Mouse (Mus musculus): ENCODE measurements around the gene Ezh1.

Ezh1 gene

GRCm38 (mm10) chr11:101226065-101226701 lies at the start of gene Ezh1:
TSS of gene Ezh1 (minus strand) at chr11:101226463.
- peak; percentile 95 for DNase-seq

- no peak for DNase-seq
These were observed 49.0 kb upstream of the Ezh1 start for GRCm38 (mm10) chr11:101275309-101275708.

DNA sequence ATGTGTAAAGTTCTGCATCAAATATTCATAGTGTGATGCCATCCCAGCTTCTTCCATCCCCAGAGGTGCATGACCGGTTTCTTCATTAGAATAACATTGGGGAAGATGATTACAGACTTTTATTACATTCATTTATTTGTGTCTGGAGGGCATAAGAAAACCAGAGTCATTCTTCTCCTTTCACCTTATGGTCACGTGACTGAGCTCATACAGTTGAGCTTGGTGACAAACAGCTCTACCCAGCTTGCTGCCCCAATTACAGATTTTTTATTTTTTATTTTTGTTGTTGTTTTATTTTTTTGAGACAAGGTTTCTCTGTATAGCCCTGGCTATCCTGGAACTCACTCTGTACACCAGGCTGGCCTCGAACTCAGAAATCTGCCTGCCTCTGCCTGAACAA lies 46.2 kb upstream of the Ezh1 start:
- DNase-seq = no peak

DNA sequence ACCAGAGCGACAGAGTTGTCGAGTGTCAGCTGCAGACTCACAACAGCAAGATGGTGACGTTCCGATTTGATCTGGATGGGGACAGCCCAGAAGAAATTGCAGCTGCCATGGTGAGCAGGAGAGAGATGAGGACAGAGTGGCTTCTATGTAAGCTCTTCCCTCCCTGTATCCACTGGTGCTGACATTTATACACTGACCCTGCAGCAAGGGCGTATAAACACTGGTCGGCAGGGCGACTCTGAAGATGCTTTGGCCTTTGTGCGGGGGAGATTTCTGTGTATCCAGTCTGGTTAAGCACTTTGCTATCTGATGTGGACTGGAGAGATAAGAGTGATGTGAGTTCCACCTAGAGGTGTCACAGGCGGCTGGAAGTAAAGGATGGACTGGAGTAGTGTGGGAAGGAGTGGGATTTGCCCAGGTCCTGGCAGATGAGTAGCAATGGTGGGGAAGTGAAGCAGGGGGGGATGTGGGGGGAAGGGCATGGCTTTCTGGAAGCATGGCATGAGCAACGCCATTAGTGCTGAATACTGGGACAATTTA lies 43.4 kb upstream of the Ezh1 start:
- no peak for DNase-seq

GRCm38 (mm10) chr11:101265906-101266305 lies 39.6 kb upstream of the Ezh1 start:
- DNase-seq = no peak

- DNase-seq = no peak
These were observed 38.8 kb upstream of the Ezh1 start for GRCm38 (mm10) chr11:101264954-101265471.

DNA sequence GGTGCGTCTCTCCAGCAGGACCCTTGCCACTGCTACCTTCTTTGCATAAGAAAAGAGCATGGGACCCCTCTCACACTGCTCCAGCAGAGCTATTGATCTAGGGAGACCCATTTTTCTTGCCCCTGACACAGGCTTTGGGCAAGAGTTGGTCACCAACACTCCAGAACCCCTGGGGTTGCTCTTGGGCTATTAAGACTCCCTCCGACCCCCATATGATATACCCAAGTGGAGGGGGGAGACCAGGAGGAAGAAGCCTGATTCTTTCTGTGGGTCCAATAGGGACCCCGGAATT lies 37.7 kb upstream of the Ezh1 start:
- DNase-seq = no peak

GRCm38 (mm10) chr11:101263138-101263988 lies 37.1 kb upstream of the Ezh1 start:
- DNase-seq = no peak

DNA sequence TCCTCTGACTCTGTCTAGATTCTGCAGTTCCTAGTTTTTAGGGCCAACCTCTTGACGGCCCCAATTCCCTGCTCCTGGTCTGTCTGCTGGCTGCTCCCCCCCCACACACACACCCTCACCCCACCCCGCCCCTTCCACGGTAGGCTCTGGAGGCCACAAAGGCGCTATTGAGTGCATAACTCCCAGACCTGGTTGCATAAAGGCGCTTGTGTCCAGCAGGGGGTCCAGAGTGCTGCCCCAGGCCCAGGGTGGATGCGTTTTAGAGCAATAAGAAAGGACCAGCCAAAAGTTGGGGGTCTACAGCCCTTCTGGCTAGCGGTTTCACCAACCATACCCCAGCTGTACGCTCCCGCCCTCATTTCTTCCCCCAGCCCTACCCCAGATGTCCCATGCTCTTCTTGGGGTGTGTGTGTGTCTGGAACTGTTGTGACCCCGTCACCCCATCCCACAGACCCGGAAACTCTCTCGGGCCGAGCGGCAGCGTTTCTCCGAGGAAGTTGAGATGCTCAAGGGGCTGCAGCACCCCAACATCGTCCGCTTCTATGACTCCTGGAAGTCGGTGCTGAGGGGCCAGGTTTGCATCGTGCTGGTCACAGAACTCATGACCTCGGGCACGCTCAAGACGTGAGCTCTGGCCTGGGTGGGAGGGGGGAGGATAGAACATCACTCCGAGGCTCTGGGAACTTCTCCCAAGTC lies 36.2 kb upstream of the Ezh1 start:
- DNase-seq = no peak

DNA sequence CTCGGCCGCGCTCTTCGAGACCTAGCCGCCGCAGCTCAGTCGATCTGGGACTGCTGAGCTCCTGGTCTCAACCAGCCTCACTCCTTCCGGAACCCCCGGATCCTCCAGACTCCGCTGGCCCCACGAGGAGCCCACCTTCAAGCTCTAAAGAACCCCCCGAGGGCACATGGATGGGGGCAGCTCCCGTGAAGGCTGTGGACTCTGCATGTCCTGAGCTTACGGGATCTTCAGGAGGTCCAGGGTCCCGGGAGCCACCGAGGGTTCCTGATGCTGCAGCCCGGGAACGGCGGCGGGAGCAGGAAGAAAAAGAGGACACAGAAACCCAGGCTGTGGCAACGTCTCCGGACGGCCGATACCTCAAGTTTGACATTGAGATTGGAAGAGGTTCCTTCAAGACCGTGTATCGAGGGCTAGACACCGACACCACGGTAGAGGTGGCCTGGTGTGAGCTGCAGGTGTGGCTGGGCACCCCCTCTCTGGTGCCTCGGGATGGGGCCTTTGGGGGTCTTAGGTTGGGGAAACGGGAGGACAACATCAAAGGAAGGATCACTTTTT lies 34.6 kb upstream of the Ezh1 start:
- DNase-seq = no peak

- no peak for DNase-seq
These were observed 33.9 kb upstream of the Ezh1 start, which contains the start of gene Wnk4 for GRCm38 (mm10) chr11:101259948-101260825. TSS of gene Wnk4 (plus strand) at chr11:101260567.

GRCm38 (mm10) chr11:101259261-101259712 lies 33.0 kb upstream of the Ezh1 start:
- no peak for DNase-seq

- DNase-seq = no peak
These were observed 29.8 kb upstream of the Ezh1 start for GRCm38 (mm10) chr11:101255826-101256775.

DNA sequence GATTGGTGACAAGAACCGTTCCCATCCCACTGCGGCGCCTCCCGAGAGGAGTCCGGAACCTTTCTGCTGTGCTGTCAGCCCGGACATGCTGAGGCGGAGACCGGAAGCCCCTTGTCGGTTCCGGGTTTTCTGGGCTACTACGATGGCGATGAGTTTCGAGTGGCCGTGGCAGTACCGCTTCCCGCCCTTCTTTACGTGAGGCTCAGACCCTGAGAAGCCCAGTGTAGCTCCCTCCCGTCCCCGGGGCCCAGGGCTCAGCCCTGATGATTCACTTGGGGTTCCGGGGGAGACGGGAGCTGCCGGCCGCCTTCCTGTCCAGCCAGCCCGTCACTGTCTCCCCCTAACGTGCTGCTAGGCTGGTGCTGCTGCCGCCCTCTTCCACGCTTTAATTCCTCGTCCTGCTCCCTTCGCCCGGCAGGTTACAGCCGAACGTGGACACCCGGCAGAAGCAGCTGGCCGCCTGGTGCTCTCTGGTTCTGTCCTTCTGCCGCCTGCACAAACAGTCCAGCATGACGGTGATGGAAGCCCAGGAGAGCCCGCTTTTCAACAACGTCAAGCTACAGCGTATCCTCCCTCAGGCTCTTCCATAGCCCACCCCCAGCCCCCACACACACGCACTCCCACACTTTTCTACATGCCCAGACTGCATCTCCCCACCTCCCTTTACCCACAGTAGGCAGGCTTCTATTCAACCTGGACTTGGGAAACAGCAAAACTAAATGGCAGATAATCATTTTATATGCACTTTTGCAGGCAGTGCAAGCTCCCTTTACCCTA lies 27.5 kb upstream of the Ezh1 start, which contains the start of gene Vps25:
Gene Vps25 (plus strand): TSS at position 95 of the 777 bp plus-strand sequence.
- DNase-seq = peak; percentile 81

DNA sequence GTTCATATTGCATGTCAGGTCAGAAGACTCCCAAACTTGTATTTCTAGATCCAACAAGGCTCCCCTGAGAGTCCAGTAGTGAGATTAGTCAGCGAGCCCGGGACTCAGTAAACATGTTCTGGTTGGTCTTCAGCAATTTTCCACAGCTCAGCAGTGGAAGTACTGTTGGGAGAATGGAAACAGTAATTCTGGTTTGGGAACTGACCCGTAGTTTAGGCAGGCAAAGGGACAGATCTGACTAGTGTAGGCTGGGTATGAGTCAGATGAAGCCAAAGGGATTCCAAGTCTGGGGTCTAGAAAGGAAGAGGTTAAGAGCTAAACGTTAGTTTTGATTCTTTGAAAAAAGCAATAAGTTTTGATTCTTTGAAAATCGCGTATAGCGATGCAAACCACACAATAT lies 26.7 kb upstream of the Ezh1 start:
- no peak for DNase-seq

DNA sequence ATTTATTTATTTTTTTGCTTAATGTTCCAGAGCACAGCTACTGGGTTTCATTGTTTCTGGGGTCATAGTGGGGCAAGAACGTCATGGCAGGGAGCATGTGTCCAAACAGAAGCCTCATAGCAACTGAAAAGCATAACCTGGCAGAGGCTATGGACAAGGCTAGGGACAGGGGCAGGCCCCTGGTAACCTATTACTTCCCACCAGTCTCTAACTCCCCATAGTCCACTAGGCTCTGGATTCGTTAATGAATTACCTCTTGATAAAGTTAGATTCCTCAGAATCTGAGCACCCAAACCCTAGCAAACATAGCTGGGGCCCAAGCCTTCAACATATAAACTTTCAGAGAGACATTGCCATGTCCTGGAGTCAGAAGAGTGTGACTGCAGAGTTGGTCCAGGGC lies 24.8 kb upstream of the Ezh1 start:
- no peak for DNase-seq

DNA sequence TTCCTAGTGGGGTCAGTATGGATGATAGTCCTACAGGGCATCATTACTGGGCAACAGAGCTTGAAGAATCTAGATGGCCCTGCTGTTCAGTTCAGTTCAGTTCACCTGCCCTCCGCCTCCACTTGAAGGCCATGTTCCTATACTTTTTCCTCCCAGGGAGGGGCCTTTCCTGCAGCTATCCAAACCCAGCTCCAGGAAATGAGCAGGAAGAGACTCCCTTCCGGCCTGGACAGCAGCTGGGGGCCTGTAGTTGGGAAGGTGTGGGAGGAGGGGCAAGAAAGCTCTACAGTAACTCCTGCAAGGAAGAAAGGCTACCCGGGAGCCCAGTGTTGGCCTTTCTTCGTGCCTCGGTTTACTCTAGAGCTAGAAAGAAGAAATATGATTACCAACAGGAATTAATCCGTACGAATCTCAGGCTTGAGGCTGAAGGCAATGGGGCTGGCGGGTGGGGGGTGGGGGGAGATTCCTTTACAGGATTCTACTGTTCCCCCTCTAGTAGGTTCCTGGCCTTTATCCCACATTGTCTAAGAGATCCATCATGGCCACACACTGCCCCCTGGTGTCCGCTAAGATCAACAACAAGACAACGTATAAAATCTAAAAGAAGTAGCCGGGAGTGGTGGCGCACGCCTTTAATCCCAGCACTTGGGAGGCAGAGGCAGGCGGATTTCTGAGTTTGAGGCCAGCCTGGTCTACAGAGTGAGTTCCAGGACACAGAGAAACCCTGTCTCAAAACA lies 22.2 kb upstream of the Ezh1 start:
- peak; percentile 42 for DNase-seq

DNA sequence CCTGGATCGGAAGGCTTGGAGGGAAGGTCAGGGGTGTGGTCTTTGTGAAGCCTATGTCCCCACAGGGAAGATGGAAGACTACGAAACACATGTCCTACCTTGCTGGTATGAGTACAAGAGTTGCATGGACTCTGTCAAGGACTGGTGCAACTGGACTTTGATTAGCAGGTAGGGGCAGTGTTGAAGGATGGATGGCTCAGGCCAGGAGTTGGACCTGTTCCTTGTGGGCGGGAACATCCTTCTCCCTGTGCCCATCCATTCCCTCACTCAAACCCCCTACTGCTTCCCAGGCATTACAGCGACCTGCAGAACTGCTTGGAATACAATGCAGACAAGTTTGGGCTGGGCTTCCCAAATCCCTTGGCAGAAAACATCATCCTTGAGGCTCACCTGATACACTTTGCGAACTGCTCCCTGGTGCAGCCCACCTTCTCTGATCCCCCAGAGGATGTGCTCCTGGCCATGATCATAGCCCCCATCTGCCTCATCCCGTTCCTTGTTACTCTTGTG lies 21.3 kb upstream of the Ezh1 start:
- no peak for DNase-seq

DNA sequence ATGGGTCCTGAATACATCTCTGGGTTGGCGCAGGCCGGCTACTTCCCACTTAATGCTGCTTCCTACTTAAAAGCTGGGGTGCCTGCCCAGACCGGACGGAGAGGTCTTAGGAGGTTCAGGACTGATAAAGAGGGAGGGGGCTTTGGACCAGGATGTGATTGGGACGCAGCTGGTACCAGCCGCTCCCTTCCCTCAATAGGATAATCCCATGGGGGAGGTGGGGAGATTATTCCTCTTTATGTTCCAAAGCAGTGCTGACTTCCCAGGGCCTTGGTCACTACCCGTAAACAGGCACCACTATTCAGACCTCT lies 20.4 kb upstream of the Ezh1 start:
- no peak for DNase-seq

Measured in cerebellum, adult 8-10 months (tissue).